Mouse (Mus musculus) midbrain, embryonic 16.5 days (tissue): ENCODE results near the gene Pcnx4. TPM values are rescaled to one million over a fixed set of nuclear protein-coding genes. Genes with fewer than 3 reads are reported as not detected.

Experiments
- ATAC-seq: fragments of 200-750 bp; cut with Nextera tagmentation; 2 replicates; pipeline ENCODE4 v1.8.0; 2017; ENCODE audit warnings: moderate TSS enrichment
- H3K27ac ChIP-seq: fragments of 300-500 bp; sonication (generic); 2 replicates; pipeline ENCODE4 v1.5.1; 2014; ENCODE audit warnings: mild to moderate bottlenecking, low read length, mixed read lengths
- H3K27me3 ChIP-seq: fragments of 300-500 bp; sonication (generic); 2 replicates; pipeline ENCODE4 v1.6.1; 2014; ENCODE audit warnings: low read depth, low read length, mixed read lengths; ENCODE audit not compliant: control insufficient read depth, insufficient read depth
- H3K36me3 ChIP-seq: fragments of 300-500 bp; sonication (generic); 2 replicates; pipeline ENCODE4 v1.6.1; 2014; ENCODE audit warnings: mild to moderate bottlenecking, low read length, moderate library complexity, mixed read lengths; ENCODE audit not compliant: control insufficient read depth, insufficient read depth
- H3K4me1 ChIP-seq: fragments of 300-500 bp; sonication (generic); 2 replicates; pipeline ENCODE4 v1.6.1; 2014; ENCODE audit warnings: mild to moderate bottlenecking, low read length, mixed read lengths; ENCODE audit not compliant: control insufficient read depth, insufficient read depth
- H3K4me2 ChIP-seq: fragments of 300-500 bp; sonication (generic); 2 replicates; pipeline ENCODE4 v1.6.1; 2014; ENCODE audit warnings: mild to moderate bottlenecking, low read length, mixed read lengths
- H3K4me3 ChIP-seq: fragments of 300-500 bp; sonication (generic); 2 replicates; pipeline ENCODE4 v1.5.1; 2014; ENCODE audit warnings: low read depth, mild to moderate bottlenecking, low read length, moderate library complexity, mixed read lengths
- H3K9ac ChIP-seq: fragments of 300-500 bp; sonication (generic); 2 replicates; pipeline ENCODE4 v1.6.1; 2014; ENCODE audit warnings: low read depth, low read length, mixed read lengths
- H3K9me3 ChIP-seq: fragments of 300-500 bp; sonication (generic); replicated peaks from 2 replicates; pipeline ENCODE4 v1.6.1; 2014; ENCODE audit warnings: mild to moderate bottlenecking, low read length, mixed read lengths; ENCODE audit not compliant: control insufficient read depth, poor library complexity, severe bottlenecking
- WGBS: fragments of 180-500 bp; shearing (Covaris S2); extraction: QIAGEN DNeasy Blood & Tissue Kit; methylation state at CpG from one replicate; pipeline ENCODE4 v1.1.7; 2014; 5-methylcytosine and 5-hydroxymethylcytosine counted together
- polyA plus RNA-seq: library from polyadenylated mRNA; unstranded; fragments of >200 nt; fragmentation: Nextera tagmentation; extraction: Ambion mirVana; gene quantifications from 2 replicates; pipeline ENCODE4 v1.2.1, GENCODE M21; 2015

Gene Pcnx4
- polyA plus RNA-seq, result 27.4 and 28.6 TPM in 2 replicates

GRCm38 (mm10) chr12:72536021-72536597 is at the start of gene Pcnx4:
Gene Pcnx4 (plus strand): TSS chr12:72536383.
- WGBS, result 0% methylated on average over 45 of the region's 45 CpGs
- ATAC-seq, result peak; percentile 99
- no peaks in the 10 kb centered on the region for H3K27me3 ChIP-seq
- peak within 1 kb of the TSS; percentile 65 for H3K4me2 ChIP-seq
- H3K9ac ChIP-seq, result peak within 1 kb of the TSS; percentile 83
- H3K9me3 ChIP-seq, result no peaks in the 10 kb centered on the region
- peak within 1 kb of the TSS; percentile 70 for H3K27ac ChIP-seq
- H3K4me1 ChIP-seq, result peaks cover 13% of the 10 kb centered on the region
- H3K4me3 ChIP-seq, result peak within 1 kb of the TSS; percentile 77
- H3K36me3 ChIP-seq, result no peaks in the 10 kb centered on the region

- H3K36me3 ChIP-seq, result no peaks in the 10 kb centered on the region
- H3K27ac ChIP-seq, result no peak overlapping the region
- H3K4me3 ChIP-seq, result no peak overlapping the region
- H3K27me3 ChIP-seq, result no peaks in the 10 kb centered on the region
- no peak for ATAC-seq
- H3K9ac ChIP-seq, result no peak overlapping the region
- WGBS, result 91% methylated on average over 3 of the region's 3 CpGs
- H3K9me3 ChIP-seq, result no peaks in the 10 kb centered on the region
- no peaks in the 10 kb centered on the region for H3K4me1 ChIP-seq
- no peak overlapping the region for H3K4me2 ChIP-seq
These were observed 48.7 kb upstream of the Pcnx4 start for GRCm38 (mm10) chr12:72487498-72487897.

GRCm38 (mm10) chr12:72489995-72490394 is 46.2 kb upstream of the Pcnx4 start:
- H3K4me1 ChIP-seq, result no peaks in the 10 kb centered on the region
- H3K27me3 ChIP-seq, result no peaks in the 10 kb centered on the region
- no peak for ATAC-seq
- H3K4me3 ChIP-seq, result no peak overlapping the region
- WGBS, result 94% methylated on average over 3 of the region's 3 CpGs
- H3K27ac ChIP-seq, result no peak overlapping the region
- H3K36me3 ChIP-seq, result no peaks in the 10 kb centered on the region
- no peak overlapping the region for H3K4me2 ChIP-seq
- H3K9me3 ChIP-seq, result no peaks in the 10 kb centered on the region
- H3K9ac ChIP-seq, result no peak overlapping the region

- Histone ChIP-seq H3K9me3 (no peaks in the 10 kb centered on the region), H3K27me3 (no peaks in the 10 kb centered on the region), H3K27ac (no peak overlapping the region), H3K9ac (no peak overlapping the region), H3K4me2 (no peak overlapping the region), H3K4me3 (no peak overlapping the region), H3K36me3 (no peaks in the 10 kb centered on the region), H3K4me1 (no peaks in the 10 kb centered on the region)
- WGBS, result 83% methylated on average over 3 of the region's 3 CpGs
- no peak for ATAC-seq
These were observed 45.0 kb upstream of the Pcnx4 start for GRCm38 (mm10) chr12:72491063-72491719.

GRCm38 (mm10) chr12:72496866-72497600 is 39.1 kb upstream of the Pcnx4 start:
- Histone ChIP-seq H3K27me3 (no peaks in the 10 kb centered on the region), H3K27ac (no peak overlapping the region), H3K4me3 (no peak overlapping the region), H3K9ac (no peak overlapping the region), H3K9me3 (no peaks in the 10 kb centered on the region), H3K4me1 (no peaks in the 10 kb centered on the region), H3K36me3 (no peaks in the 10 kb centered on the region), H3K4me2 (no peak overlapping the region)
- 46% methylated on average over 12 of the region's 12 CpGs for WGBS
- ATAC-seq, result no peak

GRCm38 (mm10) chr12:72509606-72510005 is 26.6 kb upstream of the Pcnx4 start:
- 81% methylated on average over 7 of the region's 7 CpGs for WGBS
- Histone ChIP-seq H3K4me2 (no peak overlapping the region), H3K9me3 (no peaks in the 10 kb centered on the region), H3K36me3 (no peaks in the 10 kb centered on the region), H3K27ac (no peak overlapping the region), H3K27me3 (no peaks in the 10 kb centered on the region), H3K9ac (no peak overlapping the region), H3K4me3 (no peak overlapping the region), H3K4me1 (no peaks in the 10 kb centered on the region)
- ATAC-seq, result no peak

- Histone ChIP-seq H3K27me3 (no peaks in the 10 kb centered on the region), H3K27ac (no peak overlapping the region), H3K36me3 (no peaks in the 10 kb centered on the region), H3K4me1 (peaks cover 3% of the 10 kb centered on the region; the same call in 1 of the 2 replicates), H3K9ac (no peak overlapping the region), H3K4me3 (no peak overlapping the region), H3K9me3 (no peaks in the 10 kb centered on the region), H3K4me2 (no peak overlapping the region)
- no peak for ATAC-seq
- 51% methylated on average over 3 of the region's 3 CpGs for WGBS
These were observed 20.7 kb upstream of the Pcnx4 start for GRCm38 (mm10) chr12:72515446-72515845.

GRCm38 (mm10) chr12:72518114-72518728 is 18.0 kb upstream of the Pcnx4 start:
- no peaks in the 10 kb centered on the region for H3K9me3 ChIP-seq
- no peaks in the 10 kb centered on the region for H3K27me3 ChIP-seq
- H3K27ac ChIP-seq, result no peak overlapping the region
- no peak for ATAC-seq
- H3K36me3 ChIP-seq, result no peaks in the 10 kb centered on the region
- H3K4me3 ChIP-seq, result no peak overlapping the region
- peak overlapping the region; percentile 37 for H3K4me2 ChIP-seq
- H3K9ac ChIP-seq, result no peak overlapping the region
- H3K4me1 ChIP-seq, result peaks cover 3% of the 10 kb centered on the region; the same call in 1 of the 2 replicates
- 34% methylated on average over 12 of the region's 12 CpGs for WGBS
